Mouse (Mus musculus) E14TG2a.4 (cell line): ENCODE data around the gene Kmt2c.

Experiments used
- H3K27me3 ChIP-seq: 2 replicates; pipeline ENCODE4 v1.6.1; 2014; ENCODE audit warnings: low read length, control low read depth; ENCODE audit not compliant: insufficient read depth
- H3K36me3 ChIP-seq: 2 replicates; pipeline ENCODE4 v1.6.1; 2014; ENCODE audit warnings: low read length, control low read depth; ENCODE audit not compliant: insufficient read depth
- H3K4me1 ChIP-seq: replicated peaks from 2 replicates; pipeline ENCODE4 v1.6.1; 2014; ENCODE audit warnings: low read depth, low read length, control low read depth
- H3K4me3 ChIP-seq: replicated peaks from 2 replicates; pipeline ENCODE4 v1.5.1; 2014; ENCODE audit warnings: mild to moderate bottlenecking, low read length
- H3K9me3 ChIP-seq: 2 replicates; pipeline ENCODE4 v1.6.1; 2014; ENCODE audit warnings: low read length, control low read depth
- CTCF ChIP-seq: conservative IDR thresholded peaks from 2 replicates; pipeline ENCODE4 v1.5.1; 2014; ENCODE audit warnings: low read length
- NANOG ChIP-seq: IDR thresholded peaks from 2 replicates; pipeline ENCODE4 v1.6.1; 2014; ENCODE audit warnings: borderline replicate concordance, low read length, mixed read lengths
- POU5F1 ChIP-seq: IDR thresholded peaks from 2 replicates; pipeline ENCODE4 v1.6.1; 2014; ENCODE audit warnings: low read length, borderline replicate concordance

Gene Kmt2c

DNA sequence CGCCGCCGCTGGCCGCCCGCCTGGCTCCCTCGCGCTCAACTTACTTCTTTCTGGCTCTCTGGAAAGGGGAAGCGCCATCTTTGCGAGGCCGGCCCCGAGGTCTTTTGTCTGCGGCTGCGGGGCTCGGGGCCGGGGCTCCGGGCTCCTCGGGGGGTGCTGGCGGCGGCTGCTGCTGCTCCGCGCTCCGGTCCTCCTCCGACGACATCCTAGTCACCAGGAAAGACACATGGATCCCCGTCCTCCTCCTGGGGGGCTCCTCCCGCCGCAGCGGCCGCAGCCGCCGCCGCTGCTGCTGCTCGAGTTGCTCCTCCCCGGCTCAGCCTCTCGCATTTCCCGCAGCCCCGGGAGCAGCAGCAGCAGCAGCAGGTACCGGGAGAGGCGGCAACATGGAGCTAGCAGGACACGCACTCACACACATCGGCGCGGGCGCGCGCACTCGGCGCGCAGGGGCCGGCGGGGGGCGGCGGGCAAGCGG is at the start of gene Kmt2c:
Gene Kmt2c (minus strand): TSS at position 438 of the 475 bp plus-strand sequence.
- TF ChIP-seq NANOG = no peak
- no peak for TF ChIP-seq CTCF
- no peak for TF ChIP-seq POU5F1
- Histone ChIP-seq H3K27me3 (peaks cover 9% of the 10 kb centered on the region), H3K9me3 (no peaks in the 10 kb centered on the region), H3K4me3 (peak within 1 kb of the TSS; percentile 99), H3K36me3 (no peaks in the 10 kb centered on the region), H3K4me1 (peaks cover 32% of the 10 kb centered on the region)

DNA sequence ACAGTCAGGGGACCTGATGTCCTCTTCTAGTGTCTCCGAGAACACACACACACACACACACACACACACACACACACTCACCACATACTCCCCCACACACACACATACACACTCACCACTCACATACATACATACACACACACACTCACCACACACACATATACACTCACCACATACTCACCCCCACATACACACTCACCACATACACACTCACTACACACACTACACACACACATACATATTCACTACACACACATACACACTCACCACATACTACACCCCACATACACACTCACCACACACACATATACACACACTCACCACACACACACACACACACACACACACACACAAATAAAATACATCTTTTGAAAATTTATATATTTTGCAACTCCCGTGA is 48.3 kb upstream of the Kmt2c start:
- TF ChIP-seq CTCF (no peak), NANOG (no peak), POU5F1 (no peak)
- Histone ChIP-seq H3K27me3 (no peaks in the 10 kb centered on the region), H3K4me3 (no peak overlapping the region), H3K36me3 (no peaks in the 10 kb centered on the region), H3K4me1 (peaks cover 47% of the 10 kb centered on the region), H3K9me3 (no peaks in the 10 kb centered on the region; the same call in 1 of the 2 replicates)

DNA sequence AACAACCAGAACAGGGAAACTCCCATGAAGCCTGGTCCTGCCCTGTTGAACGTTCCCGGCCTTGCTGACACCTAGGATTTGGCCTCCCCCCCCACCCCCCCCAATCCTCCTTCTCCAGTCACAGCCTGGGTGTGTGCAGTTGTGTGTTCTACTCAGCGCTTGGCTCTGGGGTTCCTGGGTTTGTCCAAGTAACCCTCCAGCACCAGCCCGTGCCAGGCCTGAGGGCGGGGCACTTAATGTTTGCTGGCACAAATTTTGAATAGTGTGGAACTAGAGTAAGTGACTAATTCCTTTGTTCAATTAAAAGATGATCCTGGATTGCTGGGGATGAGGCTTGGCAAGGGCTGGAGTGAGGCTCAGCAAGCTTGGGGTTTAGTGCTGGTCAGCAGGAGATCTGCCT is 46.0 kb upstream of the Kmt2c start:
- no peak for TF ChIP-seq CTCF
- TF ChIP-seq POU5F1 = no peak
- TF ChIP-seq NANOG = no peak

DNA sequence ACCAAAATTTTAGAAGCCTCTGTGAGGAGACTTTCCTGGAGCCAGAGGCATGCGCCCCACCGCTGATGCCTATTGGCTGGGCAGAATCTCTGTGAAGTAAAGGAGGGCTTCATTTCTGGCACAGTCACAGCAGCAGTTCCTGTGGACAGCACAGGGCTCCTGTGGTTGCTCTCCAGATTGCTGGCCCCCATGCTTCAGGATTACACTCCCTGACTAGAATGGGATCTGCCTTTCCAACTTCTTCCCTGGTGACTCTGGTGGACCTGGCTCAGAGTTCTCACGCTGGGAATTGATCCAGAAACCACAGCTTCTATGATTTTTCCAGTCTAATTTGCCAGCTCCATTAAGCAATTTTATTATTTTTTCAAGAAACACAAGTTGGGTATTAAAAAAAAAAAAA is 45.5 kb upstream of the Kmt2c start:
- TF ChIP-seq CTCF = no peak
- TF ChIP-seq POU5F1 = no peak
- no peak for TF ChIP-seq NANOG
- H3K4me1 ChIP-seq = peaks cover 22% of the 10 kb centered on the region
- H3K4me3 ChIP-seq = no peak overlapping the region
- no peaks in the 10 kb centered on the region for H3K27me3 ChIP-seq
- H3K9me3 ChIP-seq = no peaks in the 10 kb centered on the region; the same call in 1 of the 2 replicates
- H3K36me3 ChIP-seq = no peaks in the 10 kb centered on the region

More for the DNA sequence above, 46.0 kb upstream of the Kmt2c start:
- Histone ChIP-seq H3K9me3 (no peaks in the 10 kb centered on the region; the same call in 1 of the 2 replicates), H3K27me3 (no peaks in the 10 kb centered on the region), H3K4me3 (no peak overlapping the region), H3K4me1 (peaks cover 27% of the 10 kb centered on the region), H3K36me3 (no peaks in the 10 kb centered on the region)

DNA sequence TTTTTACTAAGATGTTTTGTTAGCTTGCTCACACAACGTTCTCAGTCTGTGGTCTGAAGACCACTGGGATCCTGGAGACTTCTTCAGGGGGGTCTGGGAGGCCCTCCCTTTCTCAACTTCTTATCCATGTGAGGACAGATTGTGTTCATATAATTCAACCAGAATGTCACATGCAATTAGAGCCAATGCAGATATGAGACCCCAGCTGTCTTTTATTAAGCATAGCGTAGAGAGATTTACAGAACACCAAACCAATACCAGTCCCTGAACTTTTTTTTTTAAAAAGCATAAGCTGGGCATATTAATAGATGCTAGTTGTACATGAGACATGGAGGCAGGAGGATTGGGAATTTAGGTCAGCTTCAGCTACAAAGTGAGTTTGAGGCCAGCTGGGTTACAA is 43.1 kb upstream of the Kmt2c start:
- no peak overlapping the region for H3K4me3 ChIP-seq
- peaks cover 38% of the 10 kb centered on the region for H3K4me1 ChIP-seq
- H3K36me3 ChIP-seq = no peaks in the 10 kb centered on the region
- H3K27me3 ChIP-seq = no peaks in the 10 kb centered on the region
- TF ChIP-seq POU5F1 (no peak), CTCF (no peak), NANOG (no peak)
- H3K9me3 ChIP-seq = no peaks in the 10 kb centered on the region

DNA sequence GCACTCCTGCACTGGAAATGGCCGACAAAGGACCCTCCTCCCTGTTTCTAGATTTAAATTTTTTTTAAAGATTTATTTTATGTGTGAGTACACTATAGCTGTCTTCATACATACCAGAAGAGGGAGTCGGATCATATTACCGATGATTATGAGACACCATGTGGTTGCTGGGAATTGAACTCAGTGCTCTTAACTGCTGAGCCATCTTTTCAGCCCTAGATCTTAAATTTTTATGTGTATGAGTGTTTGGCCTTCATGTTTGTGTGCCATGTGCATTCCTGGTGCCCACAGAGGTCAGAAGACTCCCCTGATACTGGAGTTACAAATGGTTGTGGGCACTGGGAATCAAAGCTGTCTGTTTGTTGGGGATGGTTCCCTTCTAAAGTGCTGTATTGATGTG is 42.3 kb upstream of the Kmt2c start:
- Histone ChIP-seq H3K27me3 (no peaks in the 10 kb centered on the region), H3K9me3 (no peaks in the 10 kb centered on the region), H3K36me3 (no peaks in the 10 kb centered on the region), H3K4me3 (no peak overlapping the region), H3K4me1 (peaks cover 44% of the 10 kb centered on the region)
- TF ChIP-seq POU5F1 = no peak

DNA sequence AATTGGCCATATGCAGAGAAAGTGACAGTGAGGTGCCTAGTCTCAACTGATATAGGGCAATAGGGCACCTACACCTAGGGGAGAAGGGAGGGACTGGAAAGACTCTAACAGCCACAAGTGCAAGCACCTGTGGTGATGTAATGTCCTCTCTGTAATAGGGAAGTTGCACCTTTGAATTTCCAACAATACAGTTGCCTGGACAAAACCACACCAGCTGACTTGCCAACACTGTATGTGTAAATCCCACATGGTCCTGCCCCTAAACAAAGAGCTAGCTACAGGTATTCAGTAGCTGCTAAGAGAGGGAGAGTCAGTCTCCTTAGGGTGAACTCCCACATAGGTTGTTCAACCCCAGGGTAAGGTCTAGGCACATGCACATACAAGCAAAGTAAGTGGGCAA is 41.8 kb upstream of the Kmt2c start:
- TF ChIP-seq NANOG (no peak), POU5F1 (no peak), CTCF (no peak)
- Histone ChIP-seq H3K4me1 (peaks cover 48% of the 10 kb centered on the region), H3K36me3 (no peaks in the 10 kb centered on the region), H3K27me3 (no peaks in the 10 kb centered on the region), H3K9me3 (no peaks in the 10 kb centered on the region), H3K4me3 (no peak overlapping the region)

DNA sequence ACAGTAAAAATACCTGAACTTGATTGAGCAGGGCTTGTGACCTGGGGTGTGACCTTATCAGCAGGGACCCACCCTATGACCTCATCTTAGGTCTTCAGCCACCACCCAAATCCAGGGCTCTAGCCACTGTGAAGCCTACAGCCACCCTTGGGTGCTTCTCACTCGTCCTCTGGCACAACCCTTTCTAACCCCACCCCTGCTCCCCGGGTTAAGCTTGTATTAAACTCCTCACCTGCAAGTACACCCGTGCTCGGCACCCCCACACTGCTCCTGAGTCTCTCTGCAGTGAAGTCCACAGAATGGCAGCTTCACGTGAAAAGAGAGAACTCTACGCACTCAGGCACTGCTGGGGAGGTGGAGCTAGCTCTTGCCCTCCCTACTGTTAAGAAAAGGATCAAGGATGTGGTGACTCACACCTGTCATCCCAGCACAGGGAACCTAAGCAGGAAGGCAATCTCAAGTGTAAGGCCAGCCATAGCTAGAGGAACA is 38.4 kb upstream of the Kmt2c start:
- Histone ChIP-seq H3K27me3 (no peaks in the 10 kb centered on the region), H3K9me3 (no peaks in the 10 kb centered on the region), H3K4me1 (peaks cover 52% of the 10 kb centered on the region), H3K36me3 (no peaks in the 10 kb centered on the region), H3K4me3 (peak overlapping the region; percentile 71)
- TF ChIP-seq NANOG (no peak), POU5F1 (no peak), CTCF (no peak)

DNA sequence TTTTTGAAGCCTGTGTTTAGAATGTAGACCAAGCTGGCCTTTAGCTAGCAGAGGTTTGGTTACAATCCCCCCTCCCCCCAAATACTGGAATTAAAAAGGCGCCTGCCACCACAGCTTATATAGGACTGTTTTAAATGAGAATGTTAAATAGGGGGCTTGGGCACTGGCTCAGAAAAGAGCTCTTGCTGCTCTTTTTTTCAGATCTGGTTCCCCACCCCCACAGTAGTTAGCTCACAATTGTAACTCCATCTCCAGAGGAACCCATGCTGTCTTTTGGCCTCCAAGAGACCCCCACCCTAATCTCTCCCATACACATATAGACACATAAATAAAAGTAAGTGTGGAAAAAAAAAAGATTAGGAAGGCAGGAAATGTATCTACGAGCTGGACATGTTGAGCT is 37.9 kb upstream of the Kmt2c start:
- no peaks in the 10 kb centered on the region for H3K9me3 ChIP-seq
- H3K4me3 ChIP-seq = peak overlapping the region; percentile 71
- no peak for TF ChIP-seq CTCF
- TF ChIP-seq NANOG = no peak
- no peak for TF ChIP-seq POU5F1
- H3K27me3 ChIP-seq = no peaks in the 10 kb centered on the region
- H3K4me1 ChIP-seq = peaks cover 57% of the 10 kb centered on the region
- no peaks in the 10 kb centered on the region for H3K36me3 ChIP-seq
